Mouse (Mus musculus) adrenal gland, postnatal 25 days (tissue): ENCODE measurements around the gene Rwdd2a. TPM values are rescaled to one million over a fixed set of nuclear protein-coding genes. Genes with fewer than 3 reads are reported as not detected.
A peak's percentile ranks its signal among the peaks of the same experiment; 100 is the strongest.

Experiments
- DNase-seq: peaks from one replicate; pipeline ENCODE4 v3.0.0; 2021; ENCODE audit warnings: mixed read lengths
- long read RNA-seq: library from polyadenylated mRNA; stranded (forward); transcript quantifications from one replicate; pipeline ENCODE4 v2.0.0, GENCODE M21; 2021
- total RNA-seq: library from RNA; stranded (reverse); gene quantifications from 2 replicates; pipeline ENCODE4 v1.2.3, GENCODE M21; 2021

Rwdd2a gene
- total RNA-seq, result 5.6 and 11.0 TPM in 2 replicates
- long read RNA-seq, result 0 reads

DNA sequence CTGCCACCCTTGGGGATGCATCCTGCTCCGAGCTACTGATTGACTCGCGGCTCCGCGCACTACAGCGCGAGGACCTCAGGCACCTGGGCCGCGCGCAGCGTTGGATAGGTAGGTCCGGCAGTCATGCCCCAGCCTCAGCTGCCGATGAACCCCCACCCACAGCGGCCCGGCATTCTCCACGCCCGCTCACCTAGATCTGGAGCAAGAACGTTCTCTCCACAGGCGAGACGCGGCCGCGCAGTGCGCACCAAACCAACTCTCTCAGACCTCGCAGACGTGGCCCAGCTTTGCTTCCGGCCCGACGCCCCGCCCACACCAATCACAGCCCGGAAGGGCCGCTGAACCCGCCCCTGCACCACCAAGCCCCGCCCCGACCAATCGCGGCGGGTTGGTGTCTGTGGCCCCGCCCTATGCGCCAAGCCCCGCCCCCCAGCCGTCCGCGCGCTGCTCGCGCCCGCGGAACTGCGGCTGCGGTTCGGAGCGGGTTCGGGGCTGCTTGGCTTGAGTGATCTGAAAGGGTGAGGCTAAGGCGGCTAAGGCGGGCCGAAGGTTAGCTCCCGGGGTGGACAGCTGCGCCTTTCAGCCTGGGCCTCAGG lies at the start of gene Rwdd2a, which contains the start of gene Pgm3:
Gene Rwdd2a (plus strand): TSS at position 452 of the 596 bp plus-strand sequence.
Gene Pgm3 (minus strand): TSS at position 303 of the 596 bp plus-strand sequence.
- peak; percentile 98 for DNase-seq

- no peak for DNase-seq
These were observed 49.5 kb upstream of the Rwdd2a start for GRCm38 (mm10) chr9:86522335-86522734.

DNA sequence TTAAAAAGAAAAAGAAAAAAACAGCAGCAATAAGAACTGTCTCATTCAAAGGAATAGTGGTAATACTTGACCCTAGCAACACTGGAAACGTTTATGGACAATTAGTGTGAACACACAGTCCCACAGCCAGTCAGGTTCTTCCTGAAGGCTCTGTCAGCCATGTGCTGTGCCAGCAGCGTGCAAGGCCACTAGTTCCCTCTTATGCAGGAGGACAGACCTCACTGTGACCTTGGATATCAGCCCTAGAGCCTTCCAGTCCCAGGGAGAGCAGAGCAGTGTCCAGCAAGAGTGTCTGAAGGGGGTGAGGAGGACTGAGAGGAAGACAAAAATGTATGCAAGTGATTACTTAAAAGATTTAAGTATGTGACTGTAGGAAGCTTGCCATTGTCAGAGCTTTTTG lies 46.2 kb upstream of the Rwdd2a start:
- DNase-seq, result peak; percentile 47

DNA sequence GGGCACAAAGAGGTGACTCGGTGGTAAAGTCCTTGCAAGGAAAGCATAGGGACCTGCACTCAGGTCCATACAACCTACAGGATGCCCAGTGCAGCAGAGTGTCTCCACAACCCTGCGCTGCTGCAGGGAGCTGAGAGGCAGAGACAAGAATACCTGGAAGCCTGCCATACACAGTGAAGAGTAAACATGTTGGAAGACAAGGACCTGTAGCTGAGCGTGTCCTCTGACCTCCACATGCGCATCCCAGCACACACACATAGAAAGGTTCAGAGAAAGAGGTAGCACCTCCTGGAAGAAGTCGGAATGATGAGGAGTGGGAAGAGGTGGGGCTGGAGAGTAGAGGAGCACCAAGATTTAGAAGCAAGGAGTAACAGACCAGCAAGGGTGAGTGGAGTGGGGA lies 37.7 kb upstream of the Rwdd2a start:
- no peak for DNase-seq

DNA sequence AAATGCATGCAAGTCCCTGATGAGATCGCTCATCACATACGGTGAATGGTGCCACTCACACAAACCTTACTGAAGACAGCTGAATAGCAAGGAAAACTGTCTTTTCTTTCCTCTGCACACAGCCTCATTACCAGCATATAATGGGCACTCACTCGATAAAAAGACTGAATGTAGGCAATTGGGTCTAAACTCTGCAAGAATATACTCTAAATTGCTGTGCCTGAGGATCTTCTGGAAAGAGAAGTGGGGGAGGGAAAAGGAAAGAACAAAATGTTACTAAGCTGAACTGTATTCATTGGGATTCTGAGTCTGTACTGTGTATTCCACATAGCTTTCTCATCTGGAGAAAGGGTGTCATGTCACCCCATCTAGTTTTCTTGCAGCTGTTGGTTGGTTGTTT lies 28.3 kb upstream of the Rwdd2a start:
- no peak for DNase-seq

- no peak for DNase-seq
These were observed 27.2 kb upstream of the Rwdd2a start for GRCm38 (mm10) chr9:86544559-86544958.

- DNase-seq, result no peak
These were observed 22.1 kb upstream of the Rwdd2a start for GRCm38 (mm10) chr9:86549637-86550162.

- DNase-seq, result no peak
These were observed 21.1 kb upstream of the Rwdd2a start for GRCm38 (mm10) chr9:86550717-86551116.

- DNase-seq, result no peak
These were observed 17.9 kb upstream of the Rwdd2a start for GRCm38 (mm10) chr9:86553886-86554285.

DNA sequence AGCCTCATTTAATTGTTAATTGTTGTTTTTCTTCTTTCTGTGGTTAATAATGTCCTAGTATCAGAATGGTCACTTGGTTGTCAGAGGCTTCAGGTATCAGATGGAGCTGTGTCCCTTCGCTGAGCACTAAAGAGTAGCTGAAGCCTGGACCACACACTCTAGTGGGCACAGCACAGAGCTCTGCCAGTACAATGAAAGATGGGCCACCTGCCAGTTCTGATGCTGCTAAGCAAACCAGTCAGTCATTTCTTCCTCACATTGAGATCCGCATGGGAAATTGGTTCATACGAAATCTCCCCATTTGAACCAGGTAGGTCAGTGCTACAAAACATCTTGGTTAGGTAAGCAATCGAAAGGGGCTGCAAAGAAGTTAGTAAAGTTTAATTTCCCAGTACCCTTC lies 17.1 kb upstream of the Rwdd2a start:
- DNase-seq, result no peak

DNA sequence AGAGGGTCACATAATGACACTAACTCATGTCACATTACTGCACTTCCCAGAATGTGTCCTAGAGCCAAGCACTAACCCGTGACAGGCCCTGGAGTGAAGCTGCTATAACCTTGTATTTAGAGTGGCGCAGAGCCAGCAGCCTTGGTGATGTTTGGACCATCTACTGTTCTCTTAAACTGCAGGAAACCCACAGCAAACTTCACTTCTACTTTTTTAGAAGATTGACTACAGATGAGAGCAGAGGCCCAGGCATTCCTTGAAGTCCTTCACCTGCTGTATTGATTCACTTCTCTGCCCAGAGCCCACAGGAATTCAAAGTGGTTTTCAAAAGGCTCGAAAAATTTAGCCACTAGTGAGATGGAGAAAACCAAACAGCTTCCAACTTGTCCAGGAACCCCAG lies 11.2 kb upstream of the Rwdd2a start:
- DNase-seq, result peak; percentile 65

GRCm38 (mm10) chr9:86569314-86569910 lies 2.4 kb upstream of the Rwdd2a start:
- no peak for DNase-seq

GRCm38 (mm10) chr9:86570261-86570890 lies 1.4 kb upstream of the Rwdd2a start:
- no peak for DNase-seq

GRCm38 (mm10) chr9:86570946-86571345 lies 845 bp upstream of the Rwdd2a start:
- DNase-seq, result no peak

DNA sequence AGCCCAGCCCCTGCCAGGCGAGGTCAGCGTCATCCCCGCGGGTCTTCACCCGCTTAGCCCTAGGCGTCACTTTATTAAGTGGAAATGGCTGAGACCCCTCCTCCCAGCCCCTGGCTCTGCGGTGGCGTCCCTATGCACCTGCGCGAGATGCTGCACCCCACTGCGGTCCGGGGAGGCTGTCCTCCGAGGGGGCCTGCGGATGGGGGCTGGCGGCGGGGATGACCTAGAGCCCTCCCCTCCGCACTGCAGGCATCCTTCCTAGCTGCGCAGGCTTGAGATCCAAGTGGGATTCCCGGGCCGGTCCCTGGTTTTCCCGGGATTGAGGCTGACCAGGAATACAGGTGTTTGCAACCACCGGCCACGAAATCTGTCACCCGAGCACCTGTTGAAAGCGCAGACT lies 405 bp downstream of the Rwdd2a start:
- peak; percentile 61 for DNase-seq

DNA sequence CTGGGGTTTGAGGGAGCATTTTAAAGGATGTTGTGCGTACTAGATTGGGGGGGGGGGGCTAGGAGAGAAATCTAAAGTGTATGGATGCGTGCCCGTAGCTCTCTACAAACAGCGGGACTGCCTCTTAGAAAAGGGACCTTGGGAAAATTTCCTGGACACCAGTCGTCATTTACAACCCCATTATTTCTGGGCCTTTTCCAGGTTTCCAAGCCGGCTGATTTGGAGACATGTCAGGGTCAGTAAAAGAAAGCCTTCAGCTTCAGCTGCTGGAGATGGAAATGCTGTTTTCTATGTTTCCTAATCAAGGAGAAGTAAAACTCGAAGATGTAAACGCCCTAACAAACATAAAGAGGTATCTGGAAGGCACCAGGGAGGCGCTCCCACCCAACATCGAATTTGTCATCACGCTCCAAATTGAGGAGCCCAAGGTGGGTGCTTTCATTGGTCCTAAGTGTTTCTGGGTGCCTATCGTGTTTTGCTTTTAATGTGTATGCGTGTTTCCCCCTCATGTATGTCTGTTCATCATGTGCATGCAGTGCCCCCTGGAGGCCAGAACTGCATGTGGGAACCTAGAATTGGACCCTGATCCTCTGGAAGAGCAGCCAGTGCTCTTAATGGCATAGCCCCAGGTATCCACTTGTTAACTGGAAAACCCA lies 973 bp downstream of the Rwdd2a start:
- DNase-seq, result peak; percentile 79

DNA sequence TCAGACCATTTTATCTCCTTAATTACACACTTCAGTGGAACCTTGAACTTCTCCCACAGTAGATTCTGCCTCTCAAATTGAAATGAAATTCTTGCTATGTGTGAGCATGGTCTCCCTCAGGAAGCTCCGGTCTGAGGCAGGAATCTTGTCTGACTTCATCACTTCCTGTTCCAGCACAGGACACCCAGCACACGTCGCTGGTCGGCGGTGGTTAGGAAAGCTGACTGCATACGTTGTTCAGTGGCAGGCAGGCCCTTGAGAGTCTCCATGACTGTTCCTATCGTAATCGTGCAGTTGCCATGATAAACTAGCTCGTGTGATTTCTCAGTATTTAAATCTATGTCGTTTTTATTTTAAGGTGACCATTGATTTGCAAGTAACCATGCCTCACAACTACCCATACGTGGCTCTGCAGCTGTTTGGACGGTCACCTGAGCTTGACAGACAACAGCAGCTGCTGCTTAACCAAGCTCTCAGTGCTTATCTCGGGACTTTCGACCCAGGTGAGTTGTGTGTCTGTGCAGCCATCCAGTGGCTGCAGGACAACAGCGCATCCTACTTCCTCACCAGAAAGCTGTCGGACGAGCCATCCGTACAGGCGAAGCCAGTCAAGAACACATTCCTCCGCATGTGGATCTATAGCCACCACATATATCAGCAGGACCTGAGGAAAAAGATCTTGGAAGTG lies 2.0 kb downstream of the Rwdd2a start:
- no peak for DNase-seq

DNA sequence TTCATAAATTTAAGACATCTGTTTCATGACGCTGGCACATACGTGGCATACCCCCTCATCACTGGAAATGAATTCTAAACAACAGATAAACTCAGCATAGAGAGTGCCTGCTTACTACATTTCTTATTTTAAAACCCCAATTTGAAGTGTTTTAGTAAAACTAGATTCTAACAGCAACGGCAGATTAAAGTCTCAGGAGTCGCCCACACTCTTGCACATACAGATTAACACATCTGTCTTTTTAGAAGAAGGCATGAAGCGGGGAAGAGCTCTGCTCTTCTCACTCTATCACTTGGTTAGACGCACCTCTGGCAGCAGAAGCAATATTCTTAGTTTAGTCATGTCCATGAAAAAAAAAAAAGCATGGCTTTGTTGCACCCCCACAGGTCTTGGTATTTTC lies 3.4 kb downstream of the Rwdd2a start:
- no peak for DNase-seq

GRCm38 (mm10) chr9:86579657-86580056 lies 7.9 kb downstream of the Rwdd2a start:
- DNase-seq, result no peak

DNA sequence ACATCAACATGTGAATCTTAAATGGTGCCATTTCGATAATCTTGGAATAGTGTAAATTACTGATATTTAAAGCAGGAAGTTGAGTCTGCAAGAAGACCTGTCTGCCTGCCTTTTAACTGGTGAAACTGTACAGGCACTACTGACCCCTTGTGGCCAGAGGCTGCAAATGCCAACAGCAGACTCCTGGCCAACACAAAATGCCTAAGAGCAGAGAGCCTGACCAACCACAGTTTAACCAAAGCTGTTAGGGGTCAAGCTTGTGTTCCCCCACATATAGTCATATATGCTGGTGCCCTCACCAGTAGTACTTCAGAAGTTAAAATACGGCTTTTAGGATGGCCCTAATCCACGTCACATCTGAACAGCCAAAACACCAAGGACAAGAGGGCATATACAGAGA lies 11.9 kb downstream of the Rwdd2a start:
- DNase-seq, result peak; percentile 65

DNA sequence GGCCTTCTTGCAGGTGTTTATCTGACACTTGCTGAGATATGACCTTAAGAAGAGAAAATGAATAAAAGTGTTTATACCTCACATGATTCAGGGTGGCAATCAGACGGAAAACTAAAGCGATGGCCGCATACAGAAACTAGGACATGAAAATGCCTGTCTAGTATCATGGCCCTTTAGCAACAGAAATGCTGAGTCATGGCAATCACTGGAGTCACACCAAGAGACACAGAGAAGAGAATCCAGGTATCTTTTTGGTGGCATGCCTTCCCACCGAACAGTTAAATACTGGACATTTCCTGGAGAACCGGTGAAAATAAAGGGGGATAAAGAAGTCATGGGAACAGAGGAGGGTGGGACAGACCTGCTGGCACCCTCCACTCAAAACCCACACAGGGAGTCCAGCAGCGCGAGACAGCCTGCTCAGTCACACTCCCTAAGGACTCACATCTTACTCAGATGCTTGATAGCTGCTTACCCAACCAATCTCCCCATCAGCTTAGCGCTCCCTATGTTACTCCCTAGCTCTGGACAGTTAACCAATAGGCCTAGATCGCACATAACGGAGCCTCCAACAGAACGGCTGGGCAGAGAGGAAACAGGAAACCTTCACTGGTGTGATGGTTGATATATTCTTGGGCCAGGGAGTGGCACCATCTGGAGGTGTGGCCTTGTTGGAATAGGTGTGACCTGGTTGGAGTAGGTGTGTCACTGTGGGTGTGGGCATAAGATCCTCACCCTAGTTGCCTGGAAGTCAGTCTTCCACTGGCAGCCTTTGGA lies 15.4 kb downstream of the Rwdd2a start:
- DNase-seq, result no peak
